In the genomic region with DNA sequence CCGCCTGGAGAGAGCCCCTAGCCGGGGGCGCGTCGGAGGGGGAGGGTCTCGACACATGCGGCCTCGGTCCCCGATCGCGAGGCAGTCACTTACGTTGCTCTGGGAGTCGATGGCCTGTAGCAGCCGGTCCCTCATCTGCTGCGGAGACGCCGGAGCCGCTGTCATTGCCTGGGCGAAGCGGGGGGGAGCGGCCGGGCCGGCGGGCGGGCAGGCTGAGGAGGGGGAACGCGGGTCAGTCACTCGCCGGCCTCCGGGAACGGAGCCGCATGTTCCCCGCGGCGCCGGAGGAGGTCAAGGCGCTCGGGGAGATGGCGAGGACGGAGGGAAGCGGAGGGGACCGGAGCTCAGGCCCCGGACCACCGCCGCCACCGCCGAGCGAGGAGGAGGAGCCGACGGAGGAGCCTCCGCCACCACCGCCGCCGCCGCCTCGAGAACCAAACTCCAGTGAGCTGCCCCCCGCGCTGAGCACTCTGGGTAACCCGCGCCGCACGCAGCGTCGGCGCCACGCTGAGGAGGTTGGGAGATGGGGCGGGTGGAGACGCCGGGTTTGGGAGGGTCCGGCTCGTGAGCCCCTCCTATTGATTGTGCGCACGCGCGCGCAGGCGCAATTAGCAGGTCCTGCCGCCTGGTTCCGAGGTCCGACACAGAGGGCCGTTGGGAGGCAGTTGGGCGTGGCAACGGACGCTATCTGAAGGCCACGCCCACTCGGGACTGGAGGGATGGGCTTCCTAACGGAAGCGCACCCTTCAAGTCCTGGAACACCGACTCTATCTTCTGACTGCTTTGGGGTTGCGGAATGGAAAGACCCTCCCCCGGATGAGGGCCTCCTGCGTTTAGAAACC, we compare ENCODE assay signal across 8 mouse cellular contexts. TPM values are rescaled to one million over a fixed set of nuclear protein-coding genes. Genes with fewer than 3 reads are reported as not detected.
DNase-seq lines count a peak whose midpoint lies in the region; ATAC-seq lines count a peak whose summit lies in the region.

A gene (minus strand): TSS at position 469 of the 842 bp plus-strand sequence.

- peak; percentile 85 for ATAC-seq in megakaryocyte progenitor cell, adult 5-6 weeks (replicated peaks; ENCODE audit: poor library complexity)

- peak; percentile 100 for DNase-seq in adipocyte (ENCODE audit: low spot score)
- DNase-seq in embryo, embryonic 10 days (ENCODE audit: low spot score): peak; percentile 100
- peak; percentile 96 for DNase-seq in gastrocnemius, postnatal 10 days
- DNase-seq in induced T-regulatory cell, adult 2 months (ENCODE audit: low read depth): peak; percentile 99
- DNase-seq in left cerebral cortex, adult 9 months (ENCODE audit: low spot score in 2 of 2): peak; percentile 98
- DNase-seq in right cerebral cortex, postnatal 14 days: peak; percentile 98
- DNase-seq in urinary bladder, postnatal 36 days (ENCODE audit: low spot score in 2 of 2): peak; percentile 94 to 98

RNA-seq across cellular contexts. Expression of the gene that starts here (rescaled TPM):
- 1 to 10 TPM; 7.0 to 9.3 TPM for total RNA-seq in gastrocnemius, postnatal 10 days (2021)
- total RNA-seq in megakaryocyte progenitor cell, adult 5-6 weeks (2015): 10.0 and 12.0 TPM in 2 replicates
- 8.6 and 9.9 TPM in 2 replicates for total RNA-seq in megakaryocyte progenitor cell, adult 5-6 weeks (2017)

Comparison
In these comparisons a context has a peak if more than half of its experiments do, and no peak if none do; other contexts are left out.
1. Peak in every context shown above with its lines: DNase-seq and ATAC-seq.